Mouse (Mus musculus) heart, adult 8-10 months (tissue): ENCODE results near the gene Olfr285. TPM values are rescaled to one million over a fixed set of nuclear protein-coding genes. Genes with fewer than 3 reads are reported as not detected.

Experiments used
- DNase-seq: peaks from one replicate; pipeline ENCODE4 v3.0.0; 2022; ENCODE audit warnings: low spot score
- total RNA-seq, 4 experiments: library from RNA; stranded (reverse); gene quantifications; 2 replicates each; pipeline ENCODE4 v1.2.4; 2022

Olfr285 gene
- not detected for total RNA-seq

DNA sequence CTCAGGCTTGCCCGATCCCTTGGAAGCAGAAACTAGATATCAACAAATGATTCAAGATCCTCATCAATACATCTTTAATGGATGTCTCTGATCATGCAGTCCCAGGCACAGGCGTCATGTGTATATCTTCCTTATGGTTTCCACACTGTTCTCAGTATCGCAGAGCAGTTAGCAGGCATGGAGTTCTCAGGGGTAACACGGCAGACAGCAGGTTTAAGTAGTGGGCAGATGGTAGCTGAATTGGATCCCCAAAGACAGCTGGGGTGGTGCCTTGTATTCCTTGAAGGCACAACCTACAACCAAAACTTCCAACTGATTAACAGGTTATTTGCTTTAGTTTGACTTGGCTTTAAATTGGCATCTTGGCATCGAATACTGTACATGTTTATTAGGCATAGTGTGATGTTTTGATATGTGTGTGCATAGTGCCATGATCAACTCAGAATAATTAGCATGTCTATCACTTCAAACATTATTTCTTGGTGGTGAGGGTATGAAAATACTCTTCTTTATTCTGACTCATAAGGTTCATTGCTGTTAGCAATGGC is at the start of gene Olfr285:
Gene Olfr285, minus strand, starts transcription at position 177 of the 548 bp plus-strand sequence.
- no peak for DNase-seq

DNA sequence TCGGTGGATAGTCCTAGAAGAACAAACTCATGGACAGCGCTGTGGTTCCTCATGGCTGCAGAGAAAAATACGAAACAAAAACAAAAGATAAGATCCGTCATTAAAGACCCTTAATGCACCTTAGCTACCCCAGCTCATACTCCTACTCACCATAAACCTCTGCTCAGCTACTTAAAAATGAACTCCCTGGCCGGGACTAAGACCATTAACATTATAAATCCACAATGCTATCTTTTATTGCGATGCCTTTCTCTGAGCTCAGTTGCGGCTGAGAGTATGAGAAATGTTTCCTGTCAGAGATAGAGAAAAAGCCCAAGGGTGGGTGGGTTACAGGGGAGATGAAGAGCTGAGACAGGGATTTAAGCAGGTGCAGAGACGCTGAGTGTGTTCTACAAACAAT is 23.7 kb upstream of the Olfr285 start, which contains the start of gene Olfr284:
Gene Olfr284, minus strand, starts transcription at position 101 of the 400 bp plus-strand sequence.
- no peak for DNase-seq

DNA sequence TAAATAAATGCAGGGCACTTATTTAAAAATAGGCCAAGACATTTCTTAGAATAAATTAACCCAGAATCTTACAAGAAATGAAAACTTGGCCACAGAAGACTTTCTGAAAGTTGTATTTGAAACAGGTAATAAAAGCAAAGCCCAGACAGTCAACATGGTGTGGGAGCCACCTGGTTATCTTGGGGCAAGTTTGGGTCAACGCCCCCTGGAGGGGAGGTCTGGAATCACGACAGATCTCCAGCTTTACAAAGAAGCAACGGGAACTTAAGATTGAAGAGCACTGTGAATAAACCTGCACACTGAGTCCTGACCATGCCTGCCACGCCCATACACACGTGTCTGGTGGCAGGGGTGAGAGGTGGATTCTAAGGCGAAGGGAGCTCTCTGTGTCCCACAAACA is 1.4 kb downstream of the Olfr285 start:
- no peak for DNase-seq

- DNase-seq: no peak
Measured at GRCm38 (mm10) chr15:98295628-98296551, 21.3 kb downstream of the Olfr285 start, which contains the start of gene Zfp641. TSS of gene Zfp641 (minus strand) at chr15:98296161.

GRCm38 (mm10) chr15:98293651-98294050 is 23.5 kb downstream of the Olfr285 start:
- no peak for DNase-seq

- no peak for DNase-seq
Measured at GRCm38 (mm10) chr15:98288566-98288965, 28.6 kb downstream of the Olfr285 start.

DNA sequence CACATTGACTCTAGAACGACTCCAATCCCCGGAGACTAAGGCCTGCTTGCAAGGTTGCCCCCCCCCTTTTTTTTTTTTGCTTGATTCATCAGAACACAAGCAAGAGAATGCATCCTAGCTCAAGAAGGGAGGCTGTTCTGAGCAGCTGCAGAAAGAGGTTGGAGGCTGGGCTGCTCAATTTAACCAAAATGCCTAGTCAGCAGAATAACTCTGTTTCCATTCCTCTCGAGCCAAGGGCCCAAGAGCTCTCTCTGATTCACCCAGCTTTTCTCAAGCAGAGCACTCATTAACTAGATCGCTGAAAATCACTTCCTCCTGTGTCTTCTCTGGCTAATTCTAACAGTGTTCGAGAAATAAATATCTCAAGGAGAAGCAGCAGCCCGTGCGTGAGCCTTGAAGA is 30.7 kb downstream of the Olfr285 start:
- DNase-seq: no peak

Other genes starting within 250 kb of the Olfr285 start
- gene Pfkm, start 224.8 kb downstream of the Olfr285 start, total RNA-seq: 1,000 to 10,000 TPM in 1 of 4 experiments, 100 to 1,000 TPM in 3; 958 to 1,060 (median 998) TPM
- gene Senp1, start 223.6 kb downstream of the Olfr285 start, total RNA-seq: 1 to 10 TPM; 8.4 to 9.5 (median 8.7) TPM
- gene Asb8, start 151.7 kb downstream of the Olfr285 start, total RNA-seq: 100 to 1,000 TPM; 116 to 127 (median 119) TPM
- gene Ccdc184, start 150.2 kb downstream of the Olfr285 start, total RNA-seq: under 1 TPM; 0.41 to 0.84 (median 0.66) TPM
- gene Olfr288, start 121.8 kb downstream of the Olfr285 start, total RNA-seq: not detected
- not detected for gene Gm44579, start 96.4 kb downstream of the Olfr285 start, total RNA-seq
- not detected for gene Olfr287, start 96.3 kb downstream of the Olfr285 start, total RNA-seq
- not detected for gene Olfr286, start 82.9 kb downstream of the Olfr285 start, total RNA-seq
- not detected for gene H1fnt, start 60.1 kb downstream of the Olfr285 start, total RNA-seq
- 1 to 10 TPM; 5.4 to 6.8 (median 6.5) TPM for gene Zfp641, start 21.2 kb downstream of the Olfr285 start, total RNA-seq
- gene Olfr284, start 23.6 kb upstream of the Olfr285 start, total RNA-seq: not detected
- gene Olfr283, start 63.6 kb upstream of the Olfr285 start, total RNA-seq: not detected
- not detected for gene Olfr282, start 113.9 kb upstream of the Olfr285 start, total RNA-seq
- not detected for gene Olfr281, start 135.2 kb upstream of the Olfr285 start, total RNA-seq
- gene OR5BS1P, start 152.5 kb upstream of the Olfr285 start, total RNA-seq: not detected
- not detected for gene Lalba, start 165.4 kb upstream of the Olfr285 start, total RNA-seq
- not detected for gene Olfr279, start 175.0 kb upstream of the Olfr285 start, total RNA-seq
- 10 to 100 TPM; 77.7 to 87.7 (median 81.1) TPM for gene Kansl2, start 216.9 kb upstream of the Olfr285 start, total RNA-seq